Mouse (Mus musculus) urinary bladder, postnatal 4 days (tissue): Measurements from ENCODE around the gene Enho.

Experiments
- DNase-seq, 2 experiments: peaks; one replicate each; pipeline ENCODE4 v3.0.0; 2021 to 2022; ENCODE audit warnings: low spot score in 2 of 2

The Enho gene

DNA sequence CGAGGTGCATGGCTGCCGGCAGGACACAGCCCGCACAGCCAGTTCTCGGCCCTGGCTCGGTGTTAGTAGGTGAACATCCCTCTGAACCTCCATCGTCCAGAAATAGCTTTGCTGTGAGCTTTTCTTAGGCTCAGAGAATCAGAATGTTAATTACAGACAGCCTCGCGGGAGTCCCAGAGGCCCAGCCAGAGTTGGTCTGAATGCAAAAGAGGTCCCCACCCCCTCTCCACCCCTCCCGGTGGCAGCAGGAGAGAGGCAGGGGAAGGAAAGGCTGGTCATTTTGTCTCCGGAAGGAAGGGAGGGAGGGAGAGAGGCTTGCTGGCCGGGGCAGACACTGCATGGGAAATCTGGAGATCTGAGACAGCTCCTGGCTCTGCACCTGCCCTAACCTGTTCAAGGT lies 8.7 kb downstream of the Enho start:
- no peak for DNase-seq

DNA sequence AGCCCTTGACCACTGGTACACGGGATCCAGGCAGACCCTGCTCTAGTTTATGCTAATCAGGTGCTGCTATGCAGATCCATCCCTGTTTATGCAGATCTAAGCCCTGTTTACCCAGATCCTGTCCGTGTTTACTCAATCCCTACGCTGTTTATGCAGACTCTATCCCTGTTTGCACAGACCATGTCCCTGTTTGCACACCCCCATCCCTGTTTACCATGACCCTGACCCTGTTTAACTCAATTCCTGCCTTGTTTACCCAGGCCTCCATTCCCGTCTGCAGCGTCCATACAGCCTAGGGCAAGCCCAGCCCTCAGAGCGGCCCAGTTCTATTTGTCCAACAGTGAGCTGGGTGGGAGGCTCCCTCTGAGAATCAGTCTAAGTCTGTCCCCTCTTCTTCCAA lies 9.9 kb downstream of the Enho start:
- no peak for DNase-seq

DNA sequence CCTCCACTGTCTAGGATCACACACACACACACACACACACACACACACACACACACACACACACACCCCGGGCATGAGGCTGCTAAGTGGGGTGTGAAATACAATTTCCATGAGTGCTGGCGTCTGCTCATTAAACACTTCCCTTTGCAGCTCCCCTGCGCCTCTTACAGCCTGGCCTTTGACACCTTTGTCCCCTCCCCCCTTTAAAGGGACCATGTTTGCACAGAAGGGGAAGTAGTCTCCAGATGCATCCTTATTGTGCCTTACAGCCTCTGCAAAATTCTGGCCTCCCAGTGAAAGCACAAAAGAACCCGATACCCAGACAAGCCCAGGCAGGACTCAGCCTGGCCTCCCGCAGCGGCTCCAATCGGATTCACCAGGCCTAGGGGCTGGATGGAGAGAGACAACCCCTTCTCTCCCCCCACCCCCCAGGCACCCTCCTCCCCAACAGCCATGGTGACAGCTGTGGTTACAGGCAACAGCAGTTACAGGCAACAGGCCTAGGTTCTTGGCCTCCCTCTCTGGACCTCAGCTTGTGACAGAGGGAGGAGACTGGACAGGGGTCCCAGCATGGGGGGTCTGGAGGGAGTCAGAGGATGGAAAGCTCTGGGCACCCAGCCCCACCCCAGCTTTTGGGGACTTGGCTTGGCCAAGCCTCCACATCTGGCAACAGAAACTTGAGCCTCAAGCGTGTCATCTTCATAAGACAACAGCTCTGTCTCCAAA lies 11.8 kb downstream of the Enho start:
- DNase-seq: peak in 1 of 2 experiments; percentile 57

- DNase-seq: no peak
Observed at GRCm38 (mm10) chr4:41622071-41622470, 18.1 kb downstream of the Enho start.

DNA sequence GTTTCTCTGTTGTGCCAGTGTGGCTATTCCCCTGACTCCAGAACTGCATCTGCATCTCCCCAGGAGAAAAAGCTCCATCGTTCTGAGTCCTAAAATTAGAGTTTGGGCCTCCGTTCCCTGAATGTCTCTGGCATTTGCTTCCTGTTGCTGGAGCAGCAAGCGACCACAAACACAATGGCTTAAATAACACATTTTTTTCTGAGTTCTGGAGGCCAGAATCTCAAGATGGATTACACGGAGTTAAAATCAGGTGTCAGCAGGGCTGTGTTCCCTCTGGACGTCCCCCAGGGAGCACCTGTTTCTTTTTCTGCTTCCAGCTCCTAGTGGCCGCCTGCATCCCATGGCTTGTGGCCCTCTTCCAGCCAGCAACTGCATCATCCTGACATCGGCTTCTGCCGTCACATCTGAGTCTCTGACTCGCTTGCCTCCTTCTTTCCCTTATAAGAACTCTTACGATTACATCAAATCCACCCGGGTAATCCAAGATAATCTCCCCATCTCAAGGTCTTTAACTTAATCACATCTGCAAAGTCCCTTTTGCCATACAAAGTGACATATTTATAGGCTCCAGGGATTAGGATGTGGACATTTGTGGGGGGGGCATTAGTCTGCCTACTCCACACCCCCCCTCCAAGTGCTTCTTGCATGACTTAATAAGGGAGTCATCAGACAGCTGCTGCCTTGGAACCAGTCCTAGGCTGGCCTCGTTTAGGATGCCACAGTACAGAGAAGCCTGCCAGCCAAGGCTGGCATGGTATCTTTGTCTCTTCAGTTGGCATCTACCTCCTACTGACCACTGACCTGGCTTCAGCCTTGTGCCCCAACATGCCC lies 21.0 kb downstream of the Enho start:
- DNase-seq: no peak

DNA sequence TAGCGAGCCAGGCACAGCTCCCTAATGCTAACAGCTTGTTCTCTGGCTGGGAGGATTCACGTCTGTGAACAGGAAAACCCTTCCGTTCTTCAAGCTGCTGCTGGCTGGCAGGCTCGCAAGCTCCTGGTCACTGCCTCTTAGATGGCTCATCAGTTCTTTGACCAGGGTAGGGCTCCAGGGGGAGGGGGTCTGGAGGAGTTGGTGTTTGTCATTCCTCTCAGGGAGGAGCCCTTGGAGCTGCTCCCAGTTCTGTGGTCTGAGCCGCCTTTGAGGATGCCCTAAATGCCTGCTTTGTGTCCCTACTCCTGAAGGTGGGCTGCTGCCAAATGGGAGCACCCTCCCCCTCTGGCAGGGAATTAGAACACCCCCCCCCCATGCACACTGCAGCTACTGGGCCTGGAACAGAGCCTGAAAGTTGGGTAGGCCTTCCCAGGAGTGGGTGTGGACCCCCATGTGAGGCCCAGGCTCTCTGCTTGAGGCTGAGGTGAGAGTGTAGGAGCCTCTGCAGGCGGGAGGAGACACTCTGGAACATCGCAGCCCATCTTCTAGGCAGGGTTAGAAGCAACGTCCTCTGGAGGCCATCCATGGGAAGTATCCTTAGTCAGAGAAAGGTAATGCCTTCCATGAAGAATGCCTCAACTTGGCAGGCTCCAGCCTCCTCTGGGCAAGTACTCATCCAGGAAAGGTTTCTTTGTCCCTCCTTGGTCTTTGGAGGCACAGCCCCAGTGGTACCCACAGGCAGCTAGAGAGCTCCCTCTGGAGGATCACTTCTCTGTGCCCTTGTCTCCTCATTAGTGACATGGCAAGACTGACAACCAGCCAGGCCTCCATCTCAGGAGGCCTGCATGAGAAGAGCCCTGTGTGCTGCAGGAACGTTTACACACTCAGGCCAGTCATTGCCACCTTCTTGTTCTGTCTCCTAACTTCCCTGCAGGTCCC lies 24.2 kb downstream of the Enho start:
- DNase-seq: no peak

- DNase-seq: peak; percentile 67 to 86
Observed at GRCm38 (mm10) chr4:41614156-41614555, 26.0 kb downstream of the Enho start.

- no peak for DNase-seq
Observed at GRCm38 (mm10) chr4:41612166-41612565, 28.0 kb downstream of the Enho start.

DNA sequence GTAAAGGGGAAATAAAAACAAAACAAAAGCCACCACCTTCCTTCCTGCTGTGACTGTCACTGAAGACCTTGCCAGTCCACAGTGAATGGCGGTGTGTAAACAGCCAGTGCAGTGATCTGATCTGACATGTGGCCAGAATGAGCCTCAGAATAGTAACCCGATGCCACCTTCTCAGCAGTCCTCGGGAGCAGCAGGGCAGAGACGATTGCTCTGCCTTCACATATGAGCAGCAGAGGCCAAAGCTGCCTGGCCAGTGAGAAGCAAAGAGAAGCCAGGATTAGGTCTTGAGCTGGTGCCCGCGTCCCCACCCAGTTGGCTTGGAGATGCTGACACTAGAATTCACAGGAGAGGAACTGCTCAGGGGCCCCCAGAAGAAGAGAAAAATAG lies 29.5 kb downstream of the Enho start:
- no peak for DNase-seq

GRCm38 (mm10) chr4:41609681-41610593 lies 30.2 kb downstream of the Enho start:
- no peak for DNase-seq

GRCm38 (mm10) chr4:41606784-41607183 lies 33.3 kb downstream of the Enho start:
- DNase-seq: no peak

GRCm38 (mm10) chr4:41604476-41605396 lies 35.4 kb downstream of the Enho start:
- DNase-seq: no peak

GRCm38 (mm10) chr4:41602818-41603217 lies 37.3 kb downstream of the Enho start:
- no peak for DNase-seq
